Mouse (Mus musculus): ENCODE measurements around the gene Fam205a3.
"Not testable (repeated sequence)": the region's sequence is repeated elsewhere in the genome, so short reads cannot be mapped to it uniquely, and the experiment has no call there.

Gene Fam205a3

GRCm38 (mm10) chr4:42318034-42318433, at the start of gene Fam205a3:
Fam205a3 (plus strand) TSS chr4:42318334.
- DNase-seq = not testable (repeated sequence)

- not testable (repeated sequence) for DNase-seq
These were observed 24.2 kb upstream of the Fam205a3 start, which contains the start of gene Gm21953 for GRCm38 (mm10) chr4:42293967-42294366. Gm21953 (plus strand) TSS chr4:42294267.

All from lung, postnatal 10 days (tissue).